Mouse (Mus musculus): ENCODE measurements around the gene Flt1. TPM values are rescaled to one million over a fixed set of nuclear protein-coding genes. Genes with fewer than 3 reads are reported as not detected.

Flt1 gene
- polyA plus RNA-seq, 1 experiment from 2014 or later = 15.1 TPM

DNA sequence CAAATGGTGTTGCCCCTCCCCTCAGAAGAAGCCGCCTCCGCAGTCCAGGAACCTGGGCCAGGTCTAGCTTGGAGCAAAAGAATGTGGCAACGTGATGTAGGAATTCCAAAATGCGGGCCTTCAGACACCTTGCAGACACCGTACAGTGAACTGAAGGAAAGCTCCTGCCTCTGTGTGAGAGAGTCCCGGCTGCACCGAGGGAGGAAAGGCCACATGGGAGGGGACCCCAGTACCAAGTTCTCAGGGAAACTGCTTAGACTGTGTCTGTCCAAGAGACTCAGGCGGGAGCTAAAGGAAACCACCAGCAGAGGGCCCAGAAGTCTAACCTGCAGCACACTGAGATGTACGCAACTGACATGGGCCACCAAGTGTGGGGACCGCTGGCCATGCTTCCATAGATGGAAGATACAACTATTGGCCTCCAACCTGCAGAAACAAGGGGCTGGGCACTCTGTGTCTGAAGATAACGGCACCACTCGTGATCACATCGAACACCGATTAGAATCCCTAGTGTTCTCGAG is 9.1 kb downstream of the Flt1 start:
- Histone ChIP-seq H3K27ac (ENCODE audit: low read depth) (no peak overlapping the region), H3K4me2 (ENCODE audit: low read length) (no peak overlapping the region), H3K36me3 (ENCODE audit: control insufficient read depth, insufficient read depth, low read length) (no peaks in the 10 kb centered on the region), H3K9me3 (ENCODE audit: control insufficient read depth, low read length) (no peaks in the 10 kb centered on the region), H3K27me3 (replicated peaks; ENCODE audit: control insufficient read depth, insufficient read depth, low read length) (peaks cover 29% of the 10 kb centered on the region), H3K4me1 (replicated peaks; ENCODE audit: control insufficient read depth, insufficient read depth, low read length) (no peaks in the 10 kb centered on the region), H3K4me3 (ENCODE audit: low read depth, low read length) (no peak overlapping the region), H3K9ac (ENCODE audit: low read length) (no peak overlapping the region)
- 69% methylated on average over 15 of the region's 15 CpGs for WGBS
- DNase-seq (ENCODE audit: low spot score) = no peak
- ATAC-seq (replicated peaks; ENCODE audit: low FRiP score, low TSS enrichment, low read depth) = no peak

DNA sequence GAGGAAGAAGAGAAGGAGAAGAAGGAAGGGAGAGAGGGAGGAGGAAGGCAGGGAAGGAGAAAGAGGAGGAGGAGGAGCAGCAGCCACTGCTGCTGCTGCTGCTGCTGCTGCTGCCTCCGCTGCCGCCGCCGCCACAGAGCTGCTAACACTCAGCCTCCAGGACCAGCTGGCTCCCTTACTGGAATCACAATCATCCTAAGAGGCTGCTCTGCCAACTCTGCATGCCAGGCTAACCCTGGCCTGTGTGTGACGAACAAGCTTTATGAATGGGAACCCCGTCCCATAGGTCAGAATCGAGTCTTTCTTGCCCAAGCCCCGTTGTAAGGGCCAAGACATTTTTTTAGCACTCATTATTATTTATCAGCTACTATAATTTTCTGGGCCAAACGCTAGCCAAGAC is 9.5 kb downstream of the Flt1 start:
- H3K36me3 ChIP-seq (ENCODE audit: control insufficient read depth, insufficient read depth, low read length) = no peaks in the 10 kb centered on the region
- no peaks in the 10 kb centered on the region for H3K4me1 ChIP-seq (replicated peaks; ENCODE audit: control insufficient read depth, insufficient read depth, low read length)
- no peak overlapping the region for H3K4me3 ChIP-seq (ENCODE audit: low read depth, low read length)
- ATAC-seq (replicated peaks; ENCODE audit: low FRiP score, low TSS enrichment, low read depth) = no peak
- no peak overlapping the region for H3K27ac ChIP-seq (ENCODE audit: low read depth)
- no peak overlapping the region for H3K9ac ChIP-seq (ENCODE audit: low read length)
- no peak for DNase-seq (ENCODE audit: low spot score)
- H3K9me3 ChIP-seq (ENCODE audit: control insufficient read depth, low read length) = no peaks in the 10 kb centered on the region
- WGBS = 83% methylated on average over 9 of the region's 9 CpGs
- H3K4me2 ChIP-seq (ENCODE audit: low read length) = no peak overlapping the region
- peaks cover 24% of the 10 kb centered on the region for H3K27me3 ChIP-seq (replicated peaks; ENCODE audit: control insufficient read depth, insufficient read depth, low read length)

DNA sequence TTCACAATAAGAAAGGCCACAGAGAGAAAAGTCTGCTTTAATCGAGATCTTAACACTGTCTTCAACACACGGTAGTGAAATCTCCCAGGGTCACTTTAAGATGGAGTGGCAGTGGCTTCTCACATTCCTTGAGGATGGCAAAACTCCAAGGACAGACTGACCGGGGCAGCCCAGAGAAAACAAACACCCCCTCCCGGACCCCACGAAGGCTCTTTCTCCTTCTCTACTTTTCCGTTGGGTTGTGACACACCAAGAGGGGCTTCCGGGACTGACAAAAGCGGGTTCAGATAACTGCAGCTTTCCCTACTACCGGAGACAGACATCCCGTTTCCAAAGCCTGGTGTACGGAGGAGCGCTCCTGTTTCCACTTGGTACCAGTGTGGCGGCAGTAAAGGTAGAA is 10.4 kb downstream of the Flt1 start:
- peaks cover 15% of the 10 kb centered on the region; the same call in 1 of the 2 replicates for H3K27me3 ChIP-seq (replicated peaks; ENCODE audit: control insufficient read depth, insufficient read depth, low read length)
- no peaks in the 10 kb centered on the region for H3K9me3 ChIP-seq (ENCODE audit: control insufficient read depth, low read length)
- no peak overlapping the region for H3K27ac ChIP-seq (ENCODE audit: low read depth)
- ATAC-seq (replicated peaks; ENCODE audit: low FRiP score, low TSS enrichment, low read depth) (no peak), DNase-seq (ENCODE audit: low spot score) (no peak)
- WGBS = 78% methylated on average over 13 of the region's 13 CpGs
- no peak overlapping the region for H3K4me3 ChIP-seq (ENCODE audit: low read depth, low read length)
- H3K4me1 ChIP-seq (replicated peaks; ENCODE audit: control insufficient read depth, insufficient read depth, low read length) = no peaks in the 10 kb centered on the region
- no peaks in the 10 kb centered on the region for H3K36me3 ChIP-seq (ENCODE audit: control insufficient read depth, insufficient read depth, low read length)
- H3K4me2 ChIP-seq (ENCODE audit: low read length) = no peak overlapping the region
- no peak overlapping the region for H3K9ac ChIP-seq (ENCODE audit: low read length)

DNA sequence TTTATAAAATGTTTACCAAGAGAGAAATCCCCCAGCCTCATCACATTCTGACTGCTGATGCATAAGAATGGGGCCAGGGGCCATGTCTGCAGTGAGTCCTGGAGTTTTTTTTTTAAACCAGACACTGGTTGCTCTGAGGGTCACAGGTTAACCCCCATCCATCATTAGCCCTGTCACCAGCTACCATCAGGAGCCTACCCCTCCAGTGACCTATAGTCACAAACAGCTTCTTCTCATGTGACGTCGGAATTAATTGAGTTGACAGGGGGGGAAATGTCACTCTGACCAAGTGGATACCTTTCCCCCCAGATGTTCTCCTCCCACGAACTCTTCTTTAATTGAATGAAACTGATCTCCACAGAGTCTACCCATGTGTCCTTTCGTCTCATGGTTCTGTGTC is 17.3 kb downstream of the Flt1 start:
- Histone ChIP-seq H3K4me1 (replicated peaks; ENCODE audit: control insufficient read depth, insufficient read depth, low read length) (no peaks in the 10 kb centered on the region), H3K9me3 (ENCODE audit: control insufficient read depth, low read length) (no peaks in the 10 kb centered on the region), H3K27me3 (replicated peaks; ENCODE audit: control insufficient read depth, insufficient read depth, low read length) (no peaks in the 10 kb centered on the region), H3K4me3 (ENCODE audit: low read depth, low read length) (no peak overlapping the region), H3K4me2 (ENCODE audit: low read length) (no peak overlapping the region), H3K9ac (ENCODE audit: low read length) (no peak overlapping the region), H3K36me3 (ENCODE audit: control insufficient read depth, insufficient read depth, low read length) (no peaks in the 10 kb centered on the region), H3K27ac (ENCODE audit: low read depth) (no peak overlapping the region)
- 40% methylated on average over 4 of the region's 4 CpGs for WGBS
- no peak for DNase-seq (ENCODE audit: low spot score)
- ATAC-seq (replicated peaks; ENCODE audit: low FRiP score, low TSS enrichment, low read depth) = no peak

DNA sequence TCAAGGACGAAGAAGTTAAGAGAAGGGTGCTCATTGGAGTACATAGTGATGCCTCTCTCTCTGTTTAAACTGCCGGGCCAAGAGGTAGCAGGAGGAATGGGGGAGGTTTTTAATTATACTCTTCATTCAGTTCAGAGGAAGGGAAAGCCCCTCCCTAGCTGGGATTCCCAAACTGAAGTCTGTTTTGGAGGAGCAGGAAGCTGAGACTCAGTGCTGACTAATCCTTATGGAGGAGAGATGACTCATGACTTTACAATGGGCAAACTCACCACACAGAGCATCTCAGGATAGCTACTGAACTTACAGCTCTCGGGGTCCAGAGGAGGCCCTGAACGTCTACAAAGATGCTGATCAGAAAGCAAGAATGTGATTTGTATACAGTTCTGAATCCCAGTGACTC is 18.3 kb downstream of the Flt1 start:
- no peaks in the 10 kb centered on the region for H3K36me3 ChIP-seq (ENCODE audit: control insufficient read depth, insufficient read depth, low read length)
- H3K4me3 ChIP-seq (ENCODE audit: low read depth, low read length) = no peak overlapping the region
- no peak for ATAC-seq (replicated peaks; ENCODE audit: low FRiP score, low TSS enrichment, low read depth)
- no peaks in the 10 kb centered on the region for H3K27me3 ChIP-seq (replicated peaks; ENCODE audit: control insufficient read depth, insufficient read depth, low read length)
- no peak for DNase-seq (ENCODE audit: low spot score)
- H3K4me2 ChIP-seq (ENCODE audit: low read length) = no peak overlapping the region
- no peaks in the 10 kb centered on the region for H3K4me1 ChIP-seq (replicated peaks; ENCODE audit: control insufficient read depth, insufficient read depth, low read length)
- H3K27ac ChIP-seq (ENCODE audit: low read depth) = no peak overlapping the region
- no peak overlapping the region for H3K9ac ChIP-seq (ENCODE audit: low read length)
- WGBS = 34% methylated on average over 4 of the region's 4 CpGs
- no peaks in the 10 kb centered on the region for H3K9me3 ChIP-seq (ENCODE audit: control insufficient read depth, low read length)

DNA sequence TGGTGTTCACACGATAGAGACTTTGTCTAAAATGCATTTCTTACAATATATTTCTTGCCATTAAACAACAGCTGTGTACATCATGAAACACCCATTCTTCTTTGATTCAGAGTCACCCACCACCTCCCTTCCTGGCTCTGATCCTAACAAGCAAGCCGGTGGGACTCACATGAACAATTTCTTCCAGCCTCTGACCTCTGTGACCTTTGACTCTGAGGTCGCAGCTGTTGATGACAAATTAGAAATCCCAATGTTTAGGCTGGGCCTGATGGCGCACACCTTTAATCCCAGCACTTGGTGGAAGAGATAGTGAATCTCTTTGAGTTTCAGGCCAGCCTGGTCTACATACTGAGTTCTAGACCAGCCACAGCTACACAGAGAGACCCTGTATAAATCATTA is 20.9 kb downstream of the Flt1 start:
- ATAC-seq (replicated peaks; ENCODE audit: low FRiP score, low TSS enrichment, low read depth) = no peak
- no peaks in the 10 kb centered on the region for H3K27me3 ChIP-seq (replicated peaks; ENCODE audit: control insufficient read depth, insufficient read depth, low read length)
- 45% methylated on average over 4 of the region's 4 CpGs for WGBS
- H3K4me1 ChIP-seq (replicated peaks; ENCODE audit: control insufficient read depth, insufficient read depth, low read length) = no peaks in the 10 kb centered on the region
- H3K4me2 ChIP-seq (ENCODE audit: low read length) = no peak overlapping the region
- H3K27ac ChIP-seq (ENCODE audit: low read depth) = no peak overlapping the region
- H3K9ac ChIP-seq (ENCODE audit: low read length) = no peak overlapping the region
- H3K4me3 ChIP-seq (ENCODE audit: low read depth, low read length) = no peak overlapping the region
- H3K36me3 ChIP-seq (ENCODE audit: control insufficient read depth, insufficient read depth, low read length) = no peaks in the 10 kb centered on the region
- DNase-seq (ENCODE audit: low spot score) = no peak
- no peaks in the 10 kb centered on the region for H3K9me3 ChIP-seq (ENCODE audit: control insufficient read depth, low read length)

DNA sequence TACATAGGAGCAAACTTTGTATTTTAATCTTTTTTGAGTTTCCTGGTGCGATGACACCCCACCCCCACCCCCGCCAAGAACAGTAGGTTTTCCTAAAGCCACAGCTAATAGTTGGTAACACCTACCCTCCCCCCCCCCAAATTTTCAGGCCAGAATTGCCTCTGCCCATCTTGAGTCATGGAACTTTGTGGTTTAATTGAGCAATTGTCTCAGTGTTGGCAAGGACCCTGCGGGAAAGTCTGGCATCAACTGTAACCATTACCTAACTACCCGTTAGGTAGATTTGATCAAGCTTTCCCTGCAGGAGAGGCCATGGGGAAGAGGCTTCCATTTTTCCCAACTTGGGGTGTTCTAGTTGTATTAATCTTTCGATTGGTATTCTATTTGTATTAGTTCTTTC is 23.4 kb downstream of the Flt1 start:
- no peak overlapping the region for H3K4me2 ChIP-seq (ENCODE audit: low read length)
- ATAC-seq (replicated peaks; ENCODE audit: low FRiP score, low TSS enrichment, low read depth) (no peak), DNase-seq (ENCODE audit: low spot score) (no peak)
- no peak overlapping the region for H3K9ac ChIP-seq (ENCODE audit: low read length)
- 85% methylated on average over 5 of the region's 5 CpGs for WGBS
- no peak overlapping the region for H3K4me3 ChIP-seq (ENCODE audit: low read depth, low read length)
- no peaks in the 10 kb centered on the region for H3K4me1 ChIP-seq (replicated peaks; ENCODE audit: control insufficient read depth, insufficient read depth, low read length)
- H3K27me3 ChIP-seq (replicated peaks; ENCODE audit: control insufficient read depth, insufficient read depth, low read length) = no peaks in the 10 kb centered on the region
- no peaks in the 10 kb centered on the region for H3K9me3 ChIP-seq (ENCODE audit: control insufficient read depth, low read length)
- no peaks in the 10 kb centered on the region for H3K36me3 ChIP-seq (ENCODE audit: control insufficient read depth, insufficient read depth, low read length)
- H3K27ac ChIP-seq (ENCODE audit: low read depth) = no peak overlapping the region

DNA sequence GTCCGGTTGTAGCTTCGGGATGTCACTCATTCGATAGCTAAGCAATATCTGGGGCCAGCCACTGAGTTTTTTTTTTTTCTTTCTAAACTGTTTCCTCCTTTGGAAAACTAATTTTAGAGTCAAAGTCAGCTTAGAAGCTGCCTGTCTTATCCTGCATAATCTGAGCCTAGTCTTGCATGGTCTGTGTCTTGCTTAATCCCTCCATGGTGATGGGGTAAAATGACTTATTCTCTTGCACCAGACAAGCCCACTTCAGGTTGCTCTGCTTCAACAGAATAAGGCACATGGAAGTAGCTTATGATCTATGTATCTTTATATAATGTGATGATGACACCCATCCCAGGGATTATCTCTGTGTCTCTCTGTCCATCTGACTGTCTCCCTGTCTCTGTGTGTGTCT is 24.8 kb downstream of the Flt1 start:
- no peak for ATAC-seq (replicated peaks; ENCODE audit: low FRiP score, low TSS enrichment, low read depth)
- Histone ChIP-seq H3K4me3 (ENCODE audit: low read depth, low read length) (no peak overlapping the region), H3K9ac (ENCODE audit: low read length) (no peak overlapping the region), H3K4me2 (ENCODE audit: low read length) (no peak overlapping the region), H3K36me3 (ENCODE audit: control insufficient read depth, insufficient read depth, low read length) (no peaks in the 10 kb centered on the region), H3K27me3 (replicated peaks; ENCODE audit: control insufficient read depth, insufficient read depth, low read length) (no peaks in the 10 kb centered on the region), H3K9me3 (ENCODE audit: control insufficient read depth, low read length) (no peaks in the 10 kb centered on the region), H3K4me1 (replicated peaks; ENCODE audit: control insufficient read depth, insufficient read depth, low read length) (no peaks in the 10 kb centered on the region), H3K27ac (ENCODE audit: low read depth) (no peak overlapping the region)
- 94% methylated on average over 3 of the region's 3 CpGs for WGBS
- DNase-seq (ENCODE audit: low spot score) = no peak

DNA sequence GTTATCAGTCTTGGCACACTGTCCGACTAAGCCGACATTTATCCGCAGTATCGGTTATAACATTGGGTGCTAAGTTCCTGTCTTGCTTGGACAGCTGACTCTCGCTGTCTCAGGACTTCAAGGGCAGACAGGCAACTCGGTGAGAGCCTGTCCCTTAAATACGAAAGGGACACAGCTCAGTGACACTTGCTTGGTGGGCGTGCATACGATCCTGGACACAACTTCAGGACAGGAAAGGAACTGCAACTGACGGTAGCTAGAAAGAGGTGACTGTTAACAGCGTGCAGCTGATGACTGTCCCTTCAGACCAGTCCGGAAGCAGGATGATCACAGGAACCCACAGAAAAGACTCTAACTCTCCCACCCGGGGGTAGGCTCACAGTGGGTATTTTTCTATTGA is 27.8 kb downstream of the Flt1 start:
- Histone ChIP-seq H3K4me1 (replicated peaks; ENCODE audit: control insufficient read depth, insufficient read depth, low read length) (no peaks in the 10 kb centered on the region), H3K36me3 (ENCODE audit: control insufficient read depth, insufficient read depth, low read length) (no peaks in the 10 kb centered on the region), H3K4me2 (ENCODE audit: low read length) (no peak overlapping the region), H3K9me3 (ENCODE audit: control insufficient read depth, low read length) (no peaks in the 10 kb centered on the region), H3K27me3 (replicated peaks; ENCODE audit: control insufficient read depth, insufficient read depth, low read length) (no peaks in the 10 kb centered on the region), H3K9ac (ENCODE audit: low read length) (no peak overlapping the region), H3K27ac (ENCODE audit: low read depth) (no peak overlapping the region), H3K4me3 (ENCODE audit: low read depth, low read length) (no peak overlapping the region)
- DNase-seq (ENCODE audit: low spot score) (no peak), ATAC-seq (replicated peaks; ENCODE audit: low FRiP score, low TSS enrichment, low read depth) (no peak)
- 45% methylated on average over 13 of the region's 13 CpGs for WGBS
